Mouse (Mus musculus): ENCODE data around the gene Rapgef5. TPM values are rescaled to one million over a fixed set of nuclear protein-coding genes. Genes with fewer than 3 reads are reported as not detected.
"Not testable (repeated sequence)": the region's sequence is repeated elsewhere in the genome, so short reads cannot be mapped to it uniquely, and the experiment has no call there.

The Rapgef5 gene
- polyA plus RNA-seq, 2 experiments = 1.2 to 1.5 TPM

DNA sequence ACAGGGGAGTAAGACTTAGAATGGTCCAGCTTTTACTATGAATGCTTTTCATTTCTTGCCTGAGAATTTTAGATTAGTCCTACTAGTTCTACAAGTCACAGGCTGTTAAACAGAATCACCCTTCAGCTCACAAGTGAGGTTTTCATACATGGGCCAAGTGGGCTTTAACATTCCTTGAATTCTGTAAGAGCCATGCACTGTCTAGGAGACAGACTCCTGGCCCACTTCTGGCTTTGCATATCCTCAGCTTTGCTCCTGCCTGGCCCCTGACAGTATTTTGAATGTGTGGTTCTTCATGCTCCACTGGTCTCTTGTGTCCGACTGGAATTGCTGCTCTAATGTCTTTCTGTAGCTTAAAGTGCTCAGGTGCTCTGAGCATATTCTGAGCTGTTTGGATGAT lies 267.1 kb downstream of the Rapgef5 start:
- no peaks in the 10 kb centered on the region for H3K27me3 ChIP-seq (ENCODE audit: control insufficient read depth, insufficient read depth, low read length)
- no peak overlapping the region for H3K27ac ChIP-seq
- TF ChIP-seq CTCF (IDR thresholded peaks at IDR 0.05; ENCODE audit: low read depth) (no peak), EP300 (IDR thresholded peaks at IDR 0.05; ENCODE audit: low read depth) (no peak)
- ATAC-seq (ENCODE audit: insufficient read depth) (no peak), DNase-seq (ENCODE audit: low read depth in 3 of 3, low spot score in 3 of 3) (no peak)
- H3K9ac ChIP-seq (replicated peaks) = no peak overlapping the region
- WGBS (ENCODE audit: insufficient replicate concordance) = 69% methylated on average over 1 of the region's 1 CpGs
- no peak overlapping the region for H3K4me2 ChIP-seq (ENCODE audit: low read depth)
- no peaks in the 10 kb centered on the region for H3K9me3 ChIP-seq (ENCODE audit: control insufficient read depth, low read length)
- H3K36me3 ChIP-seq (replicated peaks; ENCODE audit: control insufficient read depth, insufficient read depth, low read depth) = no peaks in the 10 kb centered on the region
- no peak overlapping the region for H3K4me3 ChIP-seq (ENCODE audit: insufficient read depth in 1 of 2, low read depth in 2 of 2, low read length in 2 of 2)
- no peaks in the 10 kb centered on the region; a peak in 1 of 4 replicates for H3K4me1 ChIP-seq (replicated peaks; ENCODE audit: control insufficient read depth in 2 of 2, insufficient read depth in 2 of 2, low read length in 1 of 2)

DNA sequence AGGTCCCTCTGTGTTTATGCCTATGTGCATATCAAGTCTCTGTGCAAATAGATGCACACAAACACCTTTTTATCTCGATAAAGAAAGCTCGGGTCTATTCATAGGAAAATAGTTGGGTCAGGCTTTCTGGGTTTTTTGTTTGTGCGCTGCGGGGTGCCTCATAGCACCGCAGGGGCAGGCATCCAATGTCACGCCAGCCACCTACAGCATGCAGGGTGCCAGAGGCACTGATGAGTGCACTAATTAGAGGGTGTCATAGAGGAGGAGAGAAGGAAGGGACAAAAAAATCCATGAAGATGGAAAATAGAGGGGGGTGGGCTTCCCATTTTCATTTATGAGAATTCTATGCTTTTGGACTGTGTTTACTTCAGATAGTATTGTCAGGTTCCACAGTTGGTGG lies 270.3 kb downstream of the Rapgef5 start:
- no peak for ATAC-seq (ENCODE audit: insufficient read depth)

DNA sequence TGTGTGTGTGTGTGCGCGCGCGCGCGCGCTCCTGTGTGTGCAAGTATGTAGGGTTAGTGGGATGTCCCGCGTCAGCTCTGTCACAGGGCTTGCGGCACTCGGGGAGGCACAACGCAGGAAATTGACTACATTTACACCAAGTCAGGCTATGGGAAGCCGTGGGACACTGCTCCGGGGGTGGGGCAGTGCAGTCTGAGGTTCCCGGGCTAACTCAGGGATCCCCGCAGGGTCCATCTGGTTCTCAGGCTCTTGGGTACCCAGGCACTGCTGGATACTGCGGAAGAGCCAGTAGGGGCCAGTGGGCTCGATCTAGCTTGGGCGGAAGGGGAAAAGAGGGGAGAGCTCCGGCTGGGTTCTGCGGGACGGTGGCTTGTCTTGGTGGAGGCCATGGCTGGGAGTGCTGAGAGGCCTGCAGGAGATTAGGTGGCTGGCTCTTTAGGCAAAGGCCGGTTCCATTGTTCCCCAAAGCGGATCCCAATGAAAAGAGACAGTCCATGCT lies 272.3 kb downstream of the Rapgef5 start:
- TF ChIP-seq EP300 (IDR thresholded peaks at IDR 0.05; ENCODE audit: low read depth) = no peak
- TF ChIP-seq CTCF (IDR thresholded peaks at IDR 0.05; ENCODE audit: low read depth) = no peak
- Histone ChIP-seq H3K9ac (replicated peaks) (no peak overlapping the region), H3K4me1 (replicated peaks; ENCODE audit: control insufficient read depth in 2 of 2, insufficient read depth in 2 of 2, low read length in 1 of 2) (no peaks in the 10 kb centered on the region), H3K36me3 (replicated peaks; ENCODE audit: control insufficient read depth, insufficient read depth, low read depth) (no peaks in the 10 kb centered on the region), H3K27ac (no peak overlapping the region), H3K9me3 (ENCODE audit: control insufficient read depth, low read length) (no peaks in the 10 kb centered on the region), H3K4me3 (ENCODE audit: insufficient read depth in 1 of 2, low read depth in 2 of 2, low read length in 2 of 2) (no peak overlapping the region), H3K4me2 (ENCODE audit: low read depth) (peak overlapping the region; percentile 36), H3K27me3 (ENCODE audit: control insufficient read depth, insufficient read depth, low read length) (no peaks in the 10 kb centered on the region)
- DNase-seq (ENCODE audit: low read depth in 3 of 3, low spot score in 3 of 3) = no peak
- peak; percentile 18; the same call in 1 of the 2 replicates for ATAC-seq (ENCODE audit: insufficient read depth)
- WGBS (ENCODE audit: insufficient replicate concordance) = 19% methylated on average over 24 of the region's 24 CpGs

More for the DNA sequence above, 270.3 kb downstream of the Rapgef5 start:
- DNase-seq (ENCODE audit: low read depth in 3 of 3, low spot score in 3 of 3) = no peak
- Histone ChIP-seq H3K27me3 (ENCODE audit: control insufficient read depth, insufficient read depth, low read length) (no peaks in the 10 kb centered on the region), H3K4me3 (ENCODE audit: insufficient read depth in 1 of 2, low read depth in 2 of 2, low read length in 2 of 2) (no peak overlapping the region), H3K4me1 (replicated peaks; ENCODE audit: control insufficient read depth in 2 of 2, insufficient read depth in 2 of 2, low read length in 1 of 2) (no peaks in the 10 kb centered on the region; a peak in 1 of 4 replicates), H3K27ac (no peak overlapping the region), H3K4me2 (ENCODE audit: low read depth) (no peak overlapping the region), H3K9ac (replicated peaks) (no peak overlapping the region), H3K9me3 (ENCODE audit: control insufficient read depth, low read length) (no peaks in the 10 kb centered on the region), H3K36me3 (replicated peaks; ENCODE audit: control insufficient read depth, insufficient read depth, low read depth) (no peaks in the 10 kb centered on the region)
- WGBS (ENCODE audit: insufficient replicate concordance) = 31% methylated on average over 6 of the region's 6 CpGs
- TF ChIP-seq CTCF (IDR thresholded peaks at IDR 0.05; ENCODE audit: low read depth) = no peak
- TF ChIP-seq EP300 (IDR thresholded peaks at IDR 0.05; ENCODE audit: low read depth) = no peak

DNA sequence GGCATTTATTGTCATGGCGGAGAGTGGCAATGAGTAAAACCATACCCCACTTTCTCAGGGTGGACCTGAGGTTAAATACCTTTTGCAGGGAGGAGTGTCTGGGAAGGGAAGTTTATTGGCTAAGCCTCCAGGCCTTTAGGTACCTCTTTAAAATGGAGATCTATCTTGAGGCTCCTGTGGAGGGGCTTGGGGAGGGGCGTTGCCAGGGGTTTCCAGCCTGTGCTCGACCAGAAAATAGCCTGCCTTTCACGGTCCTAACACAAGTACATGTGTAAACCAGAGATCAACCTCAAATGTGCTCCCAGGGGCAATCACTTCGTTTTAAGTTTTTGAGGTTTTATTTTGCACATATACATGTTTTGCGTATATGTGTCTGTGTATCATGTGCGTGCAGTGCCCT lies 272.7 kb downstream of the Rapgef5 start:
- H3K27ac ChIP-seq = no peak overlapping the region
- no peak overlapping the region for H3K4me2 ChIP-seq (ENCODE audit: low read depth)
- DNase-seq (ENCODE audit: low read depth in 3 of 3, low spot score in 3 of 3) (no peak), ATAC-seq (ENCODE audit: insufficient read depth) (no peak)
- H3K9ac ChIP-seq (replicated peaks) = no peak overlapping the region
- no peaks in the 10 kb centered on the region for H3K27me3 ChIP-seq (ENCODE audit: control insufficient read depth, insufficient read depth, low read length)
- H3K4me3 ChIP-seq (ENCODE audit: insufficient read depth in 1 of 2, low read depth in 2 of 2, low read length in 2 of 2) = no peak overlapping the region
- no peak for TF ChIP-seq EP300 (IDR thresholded peaks at IDR 0.05; ENCODE audit: low read depth)
- TF ChIP-seq CTCF (IDR thresholded peaks at IDR 0.05; ENCODE audit: low read depth) = no peak
- no peaks in the 10 kb centered on the region for H3K36me3 ChIP-seq (replicated peaks; ENCODE audit: control insufficient read depth, insufficient read depth, low read depth)
- no peaks in the 10 kb centered on the region for H3K9me3 ChIP-seq (ENCODE audit: control insufficient read depth, low read length)
- H3K4me1 ChIP-seq (replicated peaks; ENCODE audit: control insufficient read depth in 2 of 2, insufficient read depth in 2 of 2, low read length in 1 of 2) = no peaks in the 10 kb centered on the region
- WGBS (ENCODE audit: insufficient replicate concordance) = 42% methylated on average over 7 of the region's 7 CpGs

DNA sequence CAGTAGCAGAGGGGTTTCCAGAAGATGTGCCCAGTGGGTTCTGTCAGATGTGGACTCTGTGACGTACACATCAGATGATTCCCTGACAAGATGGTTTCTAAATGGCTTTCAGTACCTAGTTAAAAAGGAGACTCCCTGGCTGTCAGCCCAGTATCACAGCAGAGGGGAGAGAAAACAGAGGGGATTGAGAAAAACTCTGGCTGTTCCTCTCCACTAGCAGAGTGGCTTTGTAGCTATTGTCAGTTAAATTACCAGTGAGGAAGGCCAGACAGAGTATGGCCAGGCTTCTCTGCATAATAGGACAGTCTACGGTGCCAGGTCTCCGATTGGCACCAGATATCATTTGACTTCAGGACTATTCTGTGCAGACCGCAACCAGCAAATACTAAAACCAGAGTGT lies 279.0 kb downstream of the Rapgef5 start:
- no peak for TF ChIP-seq CTCF (IDR thresholded peaks at IDR 0.05; ENCODE audit: low read depth)
- no peak for TF ChIP-seq EP300 (IDR thresholded peaks at IDR 0.05; ENCODE audit: low read depth)
- DNase-seq (ENCODE audit: low read depth in 3 of 3, low spot score in 3 of 3) = no peak
- no peak overlapping the region for H3K4me2 ChIP-seq (ENCODE audit: low read depth)
- no peaks in the 10 kb centered on the region for H3K4me1 ChIP-seq (replicated peaks; ENCODE audit: control insufficient read depth in 2 of 2, insufficient read depth in 2 of 2, low read length in 1 of 2)
- no peak overlapping the region for H3K9ac ChIP-seq (replicated peaks)
- H3K27me3 ChIP-seq (ENCODE audit: control insufficient read depth, insufficient read depth, low read length) = no peaks in the 10 kb centered on the region
- no peak overlapping the region for H3K4me3 ChIP-seq (ENCODE audit: insufficient read depth in 1 of 2, low read depth in 2 of 2, low read length in 2 of 2)
- no peak for ATAC-seq (ENCODE audit: insufficient read depth)
- whole genome bisulfite sequencing (ENCODE audit: insufficient replicate concordance) = 72% methylated on average over 4 of the region's 4 CpGs
- H3K9me3 ChIP-seq (ENCODE audit: control insufficient read depth, low read length) = no peaks in the 10 kb centered on the region
- H3K36me3 ChIP-seq (replicated peaks; ENCODE audit: control insufficient read depth, insufficient read depth, low read depth) = no peaks in the 10 kb centered on the region
- no peak overlapping the region for H3K27ac ChIP-seq

DNA sequence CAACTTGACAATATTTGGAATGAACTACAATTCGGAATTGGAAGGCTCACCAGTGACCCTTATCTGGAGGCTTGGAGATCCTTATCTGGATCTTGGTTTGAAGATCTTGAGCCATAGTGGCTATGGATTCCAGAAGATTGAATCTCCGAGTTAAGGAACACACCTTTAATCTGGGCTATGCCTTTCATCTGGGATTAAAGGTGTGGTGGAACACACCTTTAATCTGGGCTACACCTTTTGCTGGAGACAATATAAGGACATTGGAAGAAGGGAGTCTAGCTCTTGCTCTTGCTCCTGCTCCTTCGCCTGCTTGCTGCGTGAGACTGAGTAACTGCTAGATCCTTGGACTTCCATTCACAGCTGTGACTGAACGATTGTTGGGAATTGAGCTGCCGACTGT lies 287.7 kb downstream of the Rapgef5 start, which contains the start of gene Cdca7l:
Gene Cdca7l (plus strand): TSS at position 301 of the 400 bp plus-strand sequence.
- not testable (repeated sequence) for ATAC-seq (ENCODE audit: insufficient read depth); H3K4me1 ChIP-seq (replicated peaks; ENCODE audit: control insufficient read depth in 2 of 2, insufficient read depth in 2 of 2, low read length in 1 of 2); H3K4me3 ChIP-seq (ENCODE audit: insufficient read depth in 1 of 2, low read depth in 2 of 2, low read length in 2 of 2); H3K9ac ChIP-seq (replicated peaks); H3K27me3 ChIP-seq (ENCODE audit: control insufficient read depth, insufficient read depth, low read length); H3K4me2 ChIP-seq (ENCODE audit: low read depth); H3K27ac ChIP-seq; DNase-seq (ENCODE audit: low read depth in 3 of 3, low spot score in 3 of 3); H3K9me3 ChIP-seq (ENCODE audit: control insufficient read depth, low read length); H3K36me3 ChIP-seq (replicated peaks; ENCODE audit: control insufficient read depth, insufficient read depth, low read depth)
- no CpG with 5 or more reads among the region's 6 CpGs for WGBS (ENCODE audit: insufficient replicate concordance)

Data from liver, embryonic 14.5 days (tissue).